Mouse (Mus musculus) mesoderm, embryonic 11.5 days (tissue): ENCODE results near the gene Rab23.

Experiments
- DNase-seq: peaks from one replicate; pipeline ENCODE4 v3.0.0-alpha.2; 2012; ENCODE audit warnings: low read depth, low spot score

Rab23 gene

GRCm38 (mm10) chr1:33766520-33767508, 47.1 kb downstream of the Rab23 start:
- no peak for DNase-seq

- DNase-seq, result no peak
These were observed 48.6 kb downstream of the Rab23 start for GRCm38 (mm10) chr1:33768091-33768787.

- DNase-seq, result no peak
These were observed 49.1 kb downstream of the Rab23 start for GRCm38 (mm10) chr1:33768827-33769226.

GRCm38 (mm10) chr1:33771621-33772020, 51.9 kb downstream of the Rab23 start:
- DNase-seq, result no peak

GRCm38 (mm10) chr1:33772106-33772505, 52.4 kb downstream of the Rab23 start:
- DNase-seq, result no peak

GRCm38 (mm10) chr1:33776175-33776611, 56.5 kb downstream of the Rab23 start:
- no peak for DNase-seq

- DNase-seq, result no peak
These were observed 64.9 kb downstream of the Rab23 start for GRCm38 (mm10) chr1:33784561-33784960.

DNA sequence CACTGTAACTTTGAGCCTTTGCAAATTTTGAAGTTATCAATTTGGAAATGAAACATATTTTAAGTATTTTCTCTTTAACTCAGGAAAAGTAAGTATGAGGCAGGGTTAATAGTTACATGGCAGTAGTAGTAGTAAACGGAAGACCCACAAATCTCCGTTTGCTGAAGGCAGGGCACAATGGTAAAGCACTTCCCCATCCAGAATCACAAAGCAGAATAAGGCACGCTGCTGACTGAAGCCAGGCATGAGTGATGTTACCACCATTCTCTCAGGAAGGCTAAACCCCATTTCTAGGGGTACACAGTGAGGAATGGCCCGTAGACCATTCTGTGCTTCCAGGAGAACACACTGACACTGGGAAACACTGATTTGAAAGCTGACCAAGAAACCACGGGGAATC, 68.4 kb downstream of the Rab23 start:
- no peak for DNase-seq

DNA sequence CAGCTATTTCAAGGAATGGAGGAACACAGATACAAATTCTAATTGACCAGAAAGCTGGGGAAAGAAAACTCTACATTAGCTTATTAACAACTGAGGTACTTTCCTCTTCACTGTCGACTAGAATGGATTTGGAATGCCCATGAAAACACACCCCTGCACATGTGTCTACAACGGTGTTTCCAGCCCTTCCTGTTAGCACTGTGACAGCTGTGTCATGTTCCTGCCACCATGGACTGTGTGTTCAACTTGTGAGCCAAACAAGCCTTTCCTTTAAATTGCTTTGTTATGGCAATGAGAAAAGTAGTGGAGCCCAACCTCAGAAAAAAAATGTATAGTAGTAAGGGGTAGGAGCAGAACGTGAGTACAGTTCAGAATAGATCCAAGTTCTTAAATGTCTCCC, 68.8 kb downstream of the Rab23 start:
- no peak for DNase-seq
